In genomic region chr10:84441434-84441785, GRCm38 (mm10) we compare ENCODE assay signal across 8 mouse cellular contexts. TPM values are rescaled to one million over a fixed set of nuclear protein-coding genes. Genes with fewer than 3 reads are reported as not detected.
DNase-seq lines count a peak whose midpoint lies in the region; ATAC-seq and TF ChIP-seq lines count a peak whose summit lies in the region.

No protein-coding gene starts in this region.

- peak overlapping the region; percentile 92 for H3K4me3 ChIP-seq in heart, embryonic 15.5 days
- H3K4me3 ChIP-seq in hindbrain, embryonic 15.5 days: peak overlapping the region; percentile 87
- peak overlapping the region; percentile 87 for H3K4me3 ChIP-seq in midbrain, embryonic 13.5 days (replicated peaks)

- H3K4me2 ChIP-seq in heart, embryonic 15.5 days: peak overlapping the region; percentile 85
- H3K4me2 ChIP-seq in hindbrain, embryonic 15.5 days: peak overlapping the region; percentile 95
- H3K4me2 ChIP-seq in midbrain, embryonic 13.5 days (replicated peaks): peak overlapping the region; percentile 90

- under 1% methylated on average over 7 of the region's 7 CpGs for WGBS in heart, embryonic 15.5 days
- 2% methylated on average over 7 of the region's 7 CpGs for WGBS in hindbrain, embryonic 15.5 days
- WGBS in midbrain, embryonic 13.5 days: under 1% methylated on average over 7 of the region's 7 CpGs

- H3K27me3 ChIP-seq in heart, embryonic 15.5 days: no peaks in the 10 kb centered on the region
- no peaks in the 10 kb centered on the region for H3K27me3 ChIP-seq in hindbrain, embryonic 15.5 days
- no peaks in the 10 kb centered on the region for H3K27me3 ChIP-seq in midbrain, embryonic 13.5 days

- no peak for TF ChIP-seq POLR2A in brain, embryonic 14.5 days (IDR thresholded peaks at IDR 0.05; ENCODE audit: borderline replicate concordance, extremely low read depth, insufficient read depth, insufficient read length, poor library complexity, severe bottlenecking)

- H3K27ac ChIP-seq in heart, embryonic 15.5 days: peak overlapping the region; percentile 97
- peak overlapping the region; percentile 96 for H3K27ac ChIP-seq in hindbrain, embryonic 15.5 days (replicated peaks)
- peak overlapping the region; percentile 99 for H3K27ac ChIP-seq in midbrain, embryonic 13.5 days

- H3K9me3 ChIP-seq in heart, embryonic 15.5 days (replicated peaks): no peaks in the 10 kb centered on the region
- no peaks in the 10 kb centered on the region for H3K9me3 ChIP-seq in hindbrain, embryonic 15.5 days
- no peaks in the 10 kb centered on the region for H3K9me3 ChIP-seq in midbrain, embryonic 13.5 days

- no peak for DNase-seq in heart, adult 11 months
- peak; percentile 53 for DNase-seq in brain, embryonic 14.5 days (ENCODE audit: low read depth)
- no peak for DNase-seq in gastrocnemius, adult 18-20 months (ENCODE audit: low spot score)
- DNase-seq in urinary bladder, adult 2 months (ENCODE audit: low spot score): no peak

- H3K36me3 ChIP-seq in heart, embryonic 15.5 days: no peaks in the 10 kb centered on the region
- no peaks in the 10 kb centered on the region for H3K36me3 ChIP-seq in hindbrain, embryonic 15.5 days
- no peaks in the 10 kb centered on the region for H3K36me3 ChIP-seq in midbrain, embryonic 13.5 days

- H3K4me1 ChIP-seq in heart, embryonic 15.5 days (replicated peaks): peaks cover 33% of the 10 kb centered on the region
- H3K4me1 ChIP-seq in hindbrain, embryonic 15.5 days (replicated peaks): peaks cover 48% of the 10 kb centered on the region
- peaks cover 54% of the 10 kb centered on the region for H3K4me1 ChIP-seq in midbrain, embryonic 13.5 days (replicated peaks)

- peak overlapping the region; percentile 98 for H3K9ac ChIP-seq in heart, embryonic 15.5 days
- peak overlapping the region; percentile 99 for H3K9ac ChIP-seq in hindbrain, embryonic 15.5 days
- H3K9ac ChIP-seq in midbrain, embryonic 13.5 days (replicated peaks): peak overlapping the region; percentile 100

- ATAC-seq in heart, embryonic 15.5 days (replicated peaks; ENCODE audit: insufficient number of reproducible peaks, insufficient read depth, low FRiP score, low read depth): no peak
- no peak for ATAC-seq in hindbrain, embryonic 15.5 days (ENCODE audit: low FRiP score, low read depth)
- 0 out of 2 replicates have a peak, but pooled peaks have one; percentile 0 for ATAC-seq in midbrain, embryonic 13.5 days
- ATAC-seq in inflammation-experienced regulatory T-cells, adult 6 months: no peak

- no peak for TF ChIP-seq CTCF in brain, embryonic 14.5 days (IDR thresholded peaks at IDR 0.05; ENCODE audit: borderline replicate concordance, extremely low read depth, insufficient read depth, insufficient read length)

RNA-seq across cellular contexts. Expression of gene Nuak1, which starts 1.0 kb away (rescaled TPM):
- polyA plus RNA-seq in heart, embryonic 15.5 days (2015; fragmentation: Nextera tagmentation; extraction: Ambion mirVana): 3.1 TPM in 2 replicates
- 52.9 and 54.8 TPM in 2 replicates for polyA plus RNA-seq in brain, embryonic 14.5 days (2012; rRNA removed)
- polyA plus RNA-seq in hindbrain, embryonic 15.5 days (2015; fragmentation: Nextera tagmentation; extraction: Ambion mirVana): 4.5 and 5.2 TPM in 2 replicates
- 4.9 and 5.0 TPM in 2 replicates for polyA plus RNA-seq in midbrain, embryonic 13.5 days (2015; fragmentation: Nextera tagmentation; extraction: Ambion mirVana)
- 10 to 100 TPM; 25.0 to 28.4 TPM for total RNA-seq in gastrocnemius, adult 18-20 months (2021)
- polyA plus RNA-seq in inflammation-experienced regulatory T-cells, adult 6 months (2017; shearing (Covaris generic)): not detected
- polyA plus RNA-seq in urinary bladder, adult 2 months (2012; rRNA removed): 7.6 and 9.1 TPM in 2 replicates
